Comparison of ENCODE assay signal across 19 mouse cellular contexts in genomic region chr3:139048701-139049622, GRCm38 (mm10). TPM values are rescaled to one million over a fixed set of nuclear protein-coding genes. Genes with fewer than 3 reads are reported as not detected.
A peak's percentile ranks its signal among the peaks of the same experiment; 100 is the strongest.
DNase-seq lines count a peak whose midpoint lies in the region; ATAC-seq lines count a peak whose summit lies in the region.
"Had no signal": no experiment of that assay in that cellular context is flagged by ENCODE, and none has a peak within 500 bp of the region (broad histone marks: within the 10 kb centered on the region; RNA-seq: fewer than 3 reads in every experiment).

No protein-coding gene starts in this region.

- peak; percentile 60 for ATAC-seq in CD4-positive, CD25-positive, alpha-beta regulatory T cell, adult 4 months
- peak; percentile 53 for ATAC-seq in granulocyte monocyte progenitor cell, adult 5-6 weeks (replicated peaks; ENCODE audit: poor library complexity, severe bottlenecking)
- ATAC-seq in megakaryocyte, adult 5-6 weeks (ENCODE audit: poor library complexity, severe bottlenecking), result peak; percentile 41; the same call in 1 of the 2 replicates
- ATAC-seq in monocyte, adult 5-6 weeks (replicated peaks; ENCODE audit: insufficient number of reproducible peaks, low FRiP score, low TSS enrichment, poor library complexity, severe bottlenecking), result no peak
- ATAC-seq: forebrain, embryonic 15.5 days; hindbrain, postnatal 0 days had no signal

- DNase-seq in 416B (ENCODE audit: low read depth), result peak; percentile 19
- no peak for DNase-seq in spleen, adult 18-20 months
- DNase-seq in spleen, adult 12 weeks (ENCODE audit: low spot score), result no peak
- DNase-seq in thymus, postnatal 14 days, result no peak
- DNase-seq: adrenal gland, adult 8-10 months; adrenal gland, postnatal 36 days; B cell, adult 2 months; cerebellum, adult 11-12 months; cerebellum, adult 9-10 months; cerebellum, postnatal 25 days; gastrocnemius, postnatal 14 days; heart, postnatal 10 days; heart, postnatal 4 days had no signal

RNA-seq across cellular contexts. Expression of gene Rap1gds1, which starts 26.0 kb away (rescaled TPM):
- 10 to 100 TPM; 80.3 to 82.9 TPM for polyA plus RNA-seq in CD4-positive, CD25-positive, alpha-beta regulatory T cell, adult 4 months (2017; shearing (Covaris generic))
- 34.9 and 60.0 TPM in 2 replicates for total RNA-seq in granulocyte monocyte progenitor cell, adult 5-6 weeks (2014; fragmentation: Nextera tagmentation)
- 25.2 and 26.2 TPM in 2 replicates for total RNA-seq in granulocyte monocyte progenitor cell, adult 5-6 weeks (2017)
- total RNA-seq in megakaryocyte, adult 5-6 weeks (2015), result 66.8 and 70.0 TPM in 2 replicates
- 34.1 and 45.3 TPM in 2 replicates for total RNA-seq in megakaryocyte, adult 5-6 weeks (2017)
- 57.7 to 83.7 TPM (median 58.3 TPM) in 3 replicates for total RNA-seq in monocyte, adult 5-6 weeks (2017)
